Mouse (Mus musculus): ENCODE data around the gene Tmem109. TPM values are rescaled to one million over a fixed set of nuclear protein-coding genes. Genes with fewer than 3 reads are reported as not detected.

The Tmem109 gene
- total and polyA plus RNA-seq, 3 experiments: 17.9 to 51.5 (median 32.9) TPM

- H3K79me2 ChIP-seq (replicated peaks; ENCODE audit: control insufficient read depth, extremely low read depth, insufficient read depth, poor library complexity, severe bottlenecking): peaks cover 8% of the 10 kb centered on the region; the same call in 1 of the 2 replicates
- DNase-seq (ENCODE audit: extremely low read depth): no peak
- dilution Hi-C loops (cut with MboI; ENCODE audit: extremely low pct_ligation_motif_present, extremely low pct_unique_long_range_greater_than_20kb, low sequenced_read_pairs): no loop called here
- peak overlapping the region; percentile 77 for H3K9ac ChIP-seq (ENCODE audit: insufficient read depth, low read depth)
- peaks cover 6 to 26% of the 10 kb centered on the region in 2 experiments for H3K36me3 ChIP-seq (replicated peaks in 1 of 2; ENCODE audit: control insufficient read depth in 1 of 2, insufficient read depth in 1 of 2, low read length in 1 of 2)
- H3K4me2 ChIP-seq (ENCODE audit: insufficient read depth, low read depth, poor library complexity, severe bottlenecking): peak overlapping the region; percentile 73
- TF ChIP-seq SIN3A (IDR thresholded peaks at IDR 0.05; ENCODE audit: low read length) (peak; percentile 15; the same call in 1 of the 2 replicates), CTCF (conservative IDR thresholded peaks at IDR 0.05 in 1 of 2, IDR thresholded peaks at IDR 0.05 in 1 of 2; ENCODE audit: low read depth in 2 of 2, low read length in 2 of 2) (no peak), BHLHE40 (IDR thresholded peaks at IDR 0.05; ENCODE audit: low read depth, low read length) (peak; percentile 61; the same call in 1 of the 2 replicates), ETS1 (conservative IDR thresholded peaks at IDR 0.05; ENCODE audit: low read depth, low read length) (peak; percentile 53; the same call in 1 of the 2 replicates)
- peak overlapping the region; percentile 66 to 80 (median 76) for H3K4me3 ChIP-seq (replicated peaks in 1 of 3; ENCODE audit: low read depth in 2 of 3, low read length in 2 of 3, poor library complexity in 1 of 3)
- H3K27ac ChIP-seq (ENCODE audit: insufficient read depth, low read depth): peak overlapping the region; percentile 50
- in situ Hi-C loops (cut with MboI; ENCODE audit: low pct_ligation_motif_present, low pct_unique_long_range_greater_than_20kb, low sequenced_read_pairs): no loop called here
- H3K4me1 ChIP-seq (ENCODE audit: control insufficient read depth in 1 of 2, insufficient read depth in 2 of 2): peaks cover 6 to 34% of the 10 kb centered on the region in 2 experiments
- H3K27me3 ChIP-seq (replicated peaks): no peaks in the 10 kb centered on the region
- peaks cover 3% of the 10 kb centered on the region for H3K9me3 ChIP-seq (replicated peaks; ENCODE audit: low read length)
Measured at GRCm38 (mm10) chr19:10880975-10881425, 801 bp downstream of the Tmem109 start.

GRCm38 (mm10) chr19:10880085-10880974, 1.5 kb downstream of the Tmem109 start:
- peak overlapping the region; percentile 41 for H3K27ac ChIP-seq (ENCODE audit: insufficient read depth, low read depth)
- TF ChIP-seq ETS1 (conservative IDR thresholded peaks at IDR 0.05; ENCODE audit: low read depth, low read length) (peak; percentile 81), NELFE (IDR thresholded peaks at IDR 0.05; ENCODE audit: low read depth, low read length) (no peak), JUND (conservative IDR thresholded peaks at IDR 0.05; ENCODE audit: low read depth, low read length) (0 out of 2 replicates have a peak, but pooled peaks have one; percentile 48), MAZ (IDR thresholded peaks at IDR 0.05; ENCODE audit: low read depth, low read length) (peak; percentile 92), JUN (IDR thresholded peaks at IDR 0.05; ENCODE audit: insufficient read depth, low read depth, low read length) (0 out of 2 replicates have a peak, but pooled peaks have one; percentile 3), SIN3A (IDR thresholded peaks at IDR 0.05; ENCODE audit: low read length) (peak; percentile 82), ZKSCAN1 (IDR thresholded peaks at IDR 0.05; ENCODE audit: borderline replicate concordance, low read depth, low read length) (peak; percentile 80), TCF12 (IDR thresholded peaks at IDR 0.05; ENCODE audit: low read depth, low read length) (peak; percentile 45; the same call in 1 of the 2 replicates), USF2 (conservative IDR thresholded peaks at IDR 0.05; ENCODE audit: low read depth, low read length) (no peak), MYC (IDR thresholded peaks at IDR 0.05; ENCODE audit: low read depth, low read length) (peak; percentile 55; the same call in 1 of the 2 replicates), SMC3 (IDR thresholded peaks at IDR 0.05; ENCODE audit: low read depth, low read length) (peak; percentile 71), RAD21 (IDR thresholded peaks at IDR 0.05; ENCODE audit: low read depth, low read length) (peak; percentile 51), UBTF (IDR thresholded peaks at IDR 0.05; ENCODE audit: low read depth, low read length) (no peak), POLR2AphosphoS2 (IDR thresholded peaks at IDR 0.05; ENCODE audit: low read depth, low read length) (no peak), ELF1 (IDR thresholded peaks at IDR 0.05; ENCODE audit: low read depth, low read length) (peak; percentile 60), CHD2 (IDR thresholded peaks at IDR 0.05; ENCODE audit: low read length) (no peak), CTCF (conservative IDR thresholded peaks at IDR 0.05 in 1 of 2, IDR thresholded peaks at IDR 0.05 in 1 of 2; ENCODE audit: low read depth in 2 of 2, low read length in 2 of 2) (peak in 1 of 2 experiments; percentile 73; a peak in 2 of 4 replicates), ZC3H11A (IDR thresholded peaks at IDR 0.05; ENCODE audit: low read depth, low read length) (no peak), ZNF384 (IDR thresholded peaks at IDR 0.05; ENCODE audit: low read depth, low read length) (no peak), PAX5 (IDR thresholded peaks at IDR 0.05; ENCODE audit: low read length) (no peak), BHLHE40 (IDR thresholded peaks at IDR 0.05; ENCODE audit: low read depth, low read length) (peak; percentile 44), E2F4 (IDR thresholded peaks at IDR 0.05; ENCODE audit: insufficient replicate concordance, low read depth, low read length) (no peak), IRF4 (IDR thresholded peaks at IDR 0.05; ENCODE audit: low read depth, low read length) (peak; percentile 79), ZMIZ1 (IDR thresholded peaks at IDR 0.05; ENCODE audit: low read depth, low read length) (no peak; the same call in 1 of the 2 replicates), NRF1 (IDR thresholded peaks at IDR 0.05; ENCODE audit: low read depth, low read length) (no peak; the same call in 1 of the 2 replicates), CHD1 (IDR thresholded peaks at IDR 0.05; ENCODE audit: low read depth, low read length) (no peak), HCFC1 (IDR thresholded peaks at IDR 0.05; ENCODE audit: low read depth, low read length) (peak; percentile 43; the same call in 1 of the 2 replicates), MXI1 (IDR thresholded peaks at IDR 0.05; ENCODE audit: low read depth, low read length) (peak; percentile 70)

More at GRCm38 (mm10) chr19:10880085-10880974, 1.5 kb downstream of the Tmem109 start:
- Histone ChIP-seq H3K4me1 (ENCODE audit: control insufficient read depth in 1 of 2, insufficient read depth in 2 of 2) (peaks cover 6 to 34% of the 10 kb centered on the region in 2 experiments), H3K4me3 (replicated peaks in 1 of 3; ENCODE audit: low read depth in 2 of 3, low read length in 2 of 3, poor library complexity in 1 of 3) (peak overlapping the region; percentile 40 to 80 (median 66)), H3K9me3 (replicated peaks; ENCODE audit: low read length) (peaks cover 3% of the 10 kb centered on the region), H3K4me2 (ENCODE audit: insufficient read depth, low read depth, poor library complexity, severe bottlenecking) (peak overlapping the region; percentile 73), H3K27me3 (replicated peaks) (no peaks in the 10 kb centered on the region), H3K36me3 (replicated peaks in 1 of 2; ENCODE audit: control insufficient read depth in 1 of 2, insufficient read depth in 1 of 2, low read length in 1 of 2) (peaks cover 6 to 31% of the 10 kb centered on the region in 2 experiments), H3K79me2 (replicated peaks; ENCODE audit: control insufficient read depth, extremely low read depth, insufficient read depth, poor library complexity, severe bottlenecking) (peaks cover 10% of the 10 kb centered on the region), H3K9ac (ENCODE audit: insufficient read depth, low read depth) (peak overlapping the region; percentile 77)
- in situ Hi-C loops (cut with MboI; ENCODE audit: low pct_ligation_motif_present, low pct_unique_long_range_greater_than_20kb, low sequenced_read_pairs): no loop called here
- dilution Hi-C loops (cut with MboI; ENCODE audit: extremely low pct_ligation_motif_present, extremely low pct_unique_long_range_greater_than_20kb, low sequenced_read_pairs): no loop called here
- DNase-seq (ENCODE audit: extremely low read depth): peak; percentile 90
